Mouse (Mus musculus) 416B (cell line): ENCODE measurements at regions not wholly inside any gene's neighbourhood (a gene's known extent, or its start where the extent isn't known, plus 50 kb on each side); places are given as distances from the start of the nearest gene placed in this dataset.

ENCODE experiments used
- DNase-seq: peaks from one replicate; pipeline ENCODE4 v3.0.0; 2011; ENCODE audit warnings: low read depth

DNA sequence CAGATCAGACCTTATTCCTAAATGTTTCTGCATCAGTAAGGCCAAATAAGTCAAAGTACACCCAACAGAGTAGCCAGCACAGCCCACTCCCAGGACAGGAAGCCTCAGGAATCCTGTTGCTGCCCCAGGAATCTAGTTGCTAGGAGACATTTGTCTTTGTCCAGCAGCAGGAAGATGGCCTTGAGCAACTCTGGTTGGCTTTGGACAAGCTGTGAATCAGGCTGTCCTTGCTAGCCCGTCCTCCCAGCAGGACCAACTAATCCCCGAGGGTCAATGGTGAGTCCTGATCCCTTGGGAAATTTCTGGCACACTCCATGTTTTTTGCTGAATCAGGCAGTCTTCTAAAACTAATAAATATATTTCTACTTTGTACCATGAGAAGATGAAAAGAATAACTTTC, 317.1 kb downstream of the Mtx2 start:
- DNase-seq, result no peak

DNA sequence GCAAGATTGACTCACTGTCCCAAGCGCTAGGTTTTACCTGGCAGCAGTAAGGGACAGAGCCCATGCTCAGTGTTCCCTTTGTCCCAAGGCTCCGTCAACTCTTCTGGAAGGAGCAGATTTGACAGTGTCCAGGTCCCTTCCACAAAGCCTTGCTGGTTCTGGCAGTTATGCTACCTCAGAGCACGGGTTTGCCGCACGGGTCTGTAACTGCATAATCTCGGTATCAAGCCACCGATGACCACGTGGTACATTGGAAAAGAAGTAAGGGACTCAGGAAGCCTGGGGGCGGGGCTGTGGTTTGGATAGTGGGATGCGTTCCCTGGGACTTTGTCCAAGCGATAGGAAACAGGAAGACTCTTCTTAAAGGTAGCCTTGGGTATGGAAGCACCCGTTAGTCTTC, 319.3 kb downstream of the Mtx2 start:
- DNase-seq, result no peak

DNA sequence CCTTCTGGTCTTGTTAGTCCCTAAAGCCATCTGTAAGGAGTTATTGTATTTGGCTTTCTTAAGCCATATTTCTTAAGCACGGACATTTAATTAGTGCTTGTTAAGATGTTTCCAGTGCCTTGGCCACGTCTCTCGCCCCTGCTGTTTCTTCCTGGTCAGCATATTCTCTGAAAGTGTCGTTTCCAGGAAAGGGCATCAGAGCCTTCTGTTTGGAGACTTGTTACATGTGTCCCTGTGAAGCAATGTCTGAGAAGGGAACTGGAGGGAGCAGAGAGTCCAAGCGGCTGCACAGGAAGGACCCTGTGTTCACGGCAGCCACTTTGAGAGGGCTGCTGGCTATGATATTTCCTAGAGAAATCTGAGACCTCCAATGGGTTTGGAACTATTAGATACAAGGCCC, 320.7 kb downstream of the Mtx2 start:
- DNase-seq, result no peak

DNA sequence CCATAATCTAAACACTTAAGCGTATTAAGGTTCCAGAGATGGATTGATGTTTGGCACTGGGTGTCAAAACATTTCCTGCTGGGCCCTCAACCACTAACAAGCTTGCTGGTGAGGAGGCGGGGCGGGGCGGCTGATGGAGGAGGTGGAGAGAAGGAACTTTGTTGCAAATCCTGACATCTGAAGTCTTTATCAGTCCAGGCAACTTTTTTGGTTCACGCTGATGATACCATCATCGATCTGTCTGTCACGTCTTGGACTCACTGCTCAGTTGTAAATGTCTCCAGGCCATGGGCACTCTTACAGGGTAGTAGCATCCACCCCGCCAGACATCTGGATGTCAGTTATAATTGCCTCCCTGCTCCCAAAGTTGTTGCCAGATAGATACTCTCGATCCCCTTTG, 321.8 kb downstream of the Mtx2 start:
- DNase-seq, result no peak

DNA sequence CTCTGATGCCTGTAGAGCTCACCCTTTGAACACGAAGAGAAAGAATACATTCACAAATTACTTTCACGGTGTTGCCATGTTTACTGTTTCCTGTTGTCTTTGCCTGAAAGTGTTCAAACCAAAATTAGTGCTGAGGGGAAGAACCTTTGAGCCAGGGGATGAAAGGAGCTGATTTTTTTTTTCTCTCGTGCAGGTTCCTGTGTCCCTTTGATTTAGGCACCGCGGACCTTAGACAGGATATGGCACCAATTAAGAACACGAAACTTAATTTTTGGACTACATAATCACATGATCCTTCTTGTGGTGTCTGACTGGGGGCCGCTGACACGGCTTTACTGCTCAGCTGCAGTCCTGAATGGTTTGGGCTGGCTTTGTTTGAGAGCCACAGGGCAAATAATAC, 322.4 kb downstream of the Mtx2 start:
- DNase-seq, result no peak

DNA sequence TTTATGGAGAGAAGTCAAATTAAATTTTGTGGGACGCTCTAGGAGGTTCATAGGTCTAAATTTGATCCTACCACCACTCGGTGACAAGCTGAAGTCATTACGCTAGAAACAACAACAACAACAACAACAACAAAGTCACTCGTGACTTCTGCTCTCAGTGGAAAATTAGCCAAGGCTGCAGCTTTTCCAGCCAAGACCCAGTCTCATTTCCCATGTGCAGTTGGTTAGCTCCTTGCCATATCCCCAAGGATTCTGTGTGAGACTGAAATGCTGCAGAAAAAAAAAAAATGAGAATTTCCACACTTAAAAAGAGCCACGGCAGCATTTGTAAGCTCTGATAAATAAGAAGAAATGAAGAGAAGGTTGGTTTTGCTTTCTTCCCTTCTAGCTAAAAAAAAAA, 323.4 kb downstream of the Mtx2 start:
- DNase-seq, result no peak

DNA sequence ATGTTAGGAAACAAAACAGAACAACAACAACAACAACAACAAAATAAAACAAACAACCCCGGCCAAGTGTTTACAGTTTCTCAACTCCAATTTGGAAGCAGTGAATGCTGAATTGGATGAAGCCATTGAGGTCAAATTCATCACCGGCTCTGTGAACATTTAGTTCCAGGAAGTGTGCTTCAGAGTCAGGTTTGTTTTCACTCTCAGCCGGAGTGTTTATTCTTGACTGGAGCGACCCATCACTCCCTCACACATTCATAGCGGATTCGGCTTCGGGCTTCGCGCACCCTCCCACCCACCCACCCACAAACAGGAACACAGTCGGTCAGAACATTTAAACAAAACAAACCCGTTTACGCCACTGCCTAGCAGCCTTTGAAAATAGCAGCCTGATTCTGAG, 324.0 kb downstream of the Mtx2 start:
- DNase-seq, result no peak

DNA sequence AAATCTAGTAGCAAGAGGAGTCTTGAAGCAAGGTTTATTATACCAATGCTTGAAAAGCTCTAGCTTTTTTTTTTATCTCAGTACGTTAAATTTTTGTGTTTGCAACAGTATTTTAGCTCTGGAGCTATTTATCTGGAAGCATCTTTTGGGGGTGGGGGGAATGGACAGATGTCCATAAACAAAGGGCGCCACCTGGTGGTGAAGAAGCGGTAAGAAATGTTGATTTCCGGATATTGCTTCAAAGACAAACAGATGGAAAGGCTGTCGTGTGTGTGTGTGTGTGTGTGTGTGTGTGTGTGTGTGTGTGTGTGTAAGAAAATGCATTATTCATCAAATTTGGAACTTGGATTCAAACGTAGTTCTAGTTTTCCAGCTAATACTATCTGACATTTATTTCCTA, 325.4 kb downstream of the Mtx2 start:
- peak; percentile 63 for DNase-seq

DNA sequence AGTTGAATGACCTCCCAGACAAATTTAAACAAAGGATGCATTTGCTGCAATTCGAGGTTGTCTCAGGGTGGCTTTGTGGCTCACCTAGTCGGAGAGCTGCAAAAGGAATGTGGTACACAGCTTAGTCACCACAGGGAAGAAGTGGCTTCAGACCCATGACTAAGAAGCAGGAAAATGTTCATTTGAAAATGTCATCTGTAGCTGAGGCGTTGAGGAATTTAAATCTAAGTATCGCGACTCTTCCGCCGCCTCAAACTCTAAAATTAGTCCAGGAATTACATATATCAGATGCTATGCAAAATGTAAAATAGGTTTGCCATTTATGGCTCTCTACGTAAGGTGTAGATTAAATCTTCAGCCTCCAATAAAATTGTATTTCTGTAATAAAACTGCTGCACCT, 325.9 kb downstream of the Mtx2 start:
- no peak for DNase-seq

DNA sequence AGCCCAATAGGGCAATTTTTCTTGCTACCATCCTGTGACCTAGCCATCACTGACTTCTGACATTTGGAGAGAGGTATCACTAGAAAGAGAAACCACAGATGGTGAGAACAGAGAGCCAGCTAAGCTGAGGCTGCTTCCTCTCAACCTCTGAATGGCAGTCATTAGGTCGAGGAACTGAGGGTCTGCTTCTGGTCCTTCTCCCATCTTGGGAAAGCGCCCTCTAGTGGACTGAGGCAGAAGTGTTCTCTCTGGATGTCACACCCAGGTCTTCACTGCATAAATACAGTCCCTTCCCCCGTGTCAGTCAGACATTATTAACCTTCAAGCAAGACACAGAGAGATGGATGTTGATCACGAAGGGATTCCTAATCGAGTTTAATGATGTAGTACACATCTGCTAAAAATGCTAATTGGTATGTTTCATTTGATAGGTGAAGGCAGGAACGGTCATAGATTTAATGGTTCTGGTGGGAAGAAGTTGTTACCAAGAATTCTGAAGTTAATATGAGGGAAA, 326.9 kb downstream of the Mtx2 start:
- DNase-seq, result peak; percentile 41

DNA sequence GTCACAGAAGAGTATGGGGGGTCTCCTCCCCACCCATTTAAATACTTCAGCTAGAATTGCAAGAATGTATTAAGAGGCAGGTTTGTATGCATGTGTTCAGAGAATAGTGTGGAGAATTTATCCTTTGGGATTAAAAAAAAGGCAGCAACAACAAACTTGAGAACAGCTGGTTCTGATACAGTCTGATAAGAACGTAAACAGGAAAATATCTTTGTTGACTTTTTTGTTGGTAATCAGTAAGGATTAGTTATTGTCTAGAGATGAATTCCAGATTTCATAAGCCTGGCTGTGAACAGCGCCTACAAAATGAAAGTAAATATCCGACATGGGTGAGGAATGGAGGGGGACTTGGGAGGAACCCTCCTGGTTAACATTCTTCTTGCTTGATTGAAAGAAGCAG, 328.8 kb downstream of the Mtx2 start:
- no peak for DNase-seq

DNA sequence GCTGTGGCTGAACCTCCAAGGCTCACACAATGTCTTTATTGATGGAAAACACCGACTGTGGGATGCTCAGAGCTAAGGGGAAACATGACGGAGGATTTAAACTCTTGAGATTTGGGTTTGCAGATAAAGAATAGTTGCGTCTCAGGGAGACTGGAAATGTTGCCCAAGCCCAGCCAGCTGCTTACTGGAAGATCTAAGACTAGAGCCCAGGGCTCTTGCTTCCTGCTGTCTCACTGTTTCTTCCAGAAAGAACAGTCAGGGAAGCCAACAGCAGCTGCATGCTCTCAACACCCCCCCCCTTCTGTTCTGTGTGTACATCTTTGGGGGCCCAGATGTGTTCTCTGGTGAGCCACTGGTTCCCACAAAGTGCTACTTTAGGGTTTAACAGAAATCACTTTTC, 333.0 kb downstream of the Mtx2 start:
- no peak for DNase-seq

DNA sequence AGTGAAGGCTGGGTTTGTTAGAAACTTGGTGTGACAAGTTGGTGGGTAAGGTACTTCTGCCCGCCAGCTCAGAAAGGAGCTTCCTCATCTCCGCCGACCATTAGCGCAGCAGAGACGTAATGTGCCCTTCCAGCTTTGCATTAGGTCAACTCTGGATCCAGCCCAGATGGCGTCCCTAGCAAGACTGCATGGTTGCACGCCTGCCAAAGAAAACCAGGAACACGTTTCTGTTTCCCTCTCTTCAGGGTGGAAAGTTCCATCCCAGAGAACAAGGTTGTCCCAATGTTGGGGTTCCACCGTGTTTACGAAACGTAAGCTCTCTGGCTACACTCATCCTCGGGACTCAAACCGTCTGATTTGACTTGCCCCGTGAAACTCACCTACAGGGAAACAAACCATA, 335.5 kb downstream of the Mtx2 start:
- no peak for DNase-seq

DNA sequence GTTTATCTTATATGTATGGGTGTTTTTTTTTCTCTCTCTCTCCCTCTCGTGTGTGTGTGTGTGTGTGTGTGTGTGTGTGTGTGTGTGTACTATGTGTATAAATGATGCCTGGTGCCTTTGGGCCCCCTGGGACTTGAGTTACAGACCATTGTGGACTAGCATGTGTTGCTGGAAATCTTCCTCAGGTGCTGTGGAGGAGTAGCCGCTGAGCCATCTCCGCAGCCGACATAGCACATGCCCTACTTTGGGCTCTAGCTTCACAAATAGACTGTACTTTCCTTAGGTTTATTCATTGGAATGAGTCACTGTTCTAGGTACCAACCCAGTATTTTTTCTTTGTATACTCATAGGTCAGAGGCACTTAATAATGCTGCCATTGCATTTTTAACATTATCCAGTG, 339.4 kb downstream of the Mtx2 start:
- DNase-seq, result no peak

DNA sequence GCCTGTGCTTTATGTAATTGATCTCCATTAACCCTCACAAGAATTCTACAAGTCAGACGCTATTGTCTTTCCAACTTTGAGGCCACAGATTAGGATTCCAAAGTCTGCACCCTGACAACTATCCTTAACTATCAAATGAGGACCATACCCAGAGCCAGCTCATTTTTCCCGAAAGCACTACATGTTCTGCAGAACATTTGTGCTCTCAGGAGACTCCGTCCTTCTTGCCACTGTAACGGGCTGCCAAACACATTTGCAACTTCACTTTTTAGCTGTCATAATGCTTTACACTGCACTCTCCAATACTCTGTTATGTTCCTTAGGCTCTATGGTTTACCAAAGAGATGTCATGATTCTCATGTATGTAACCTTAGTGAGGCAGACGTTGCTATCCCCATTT, 350.7 kb downstream of the Mtx2 start:
- DNase-seq, result no peak

DNA sequence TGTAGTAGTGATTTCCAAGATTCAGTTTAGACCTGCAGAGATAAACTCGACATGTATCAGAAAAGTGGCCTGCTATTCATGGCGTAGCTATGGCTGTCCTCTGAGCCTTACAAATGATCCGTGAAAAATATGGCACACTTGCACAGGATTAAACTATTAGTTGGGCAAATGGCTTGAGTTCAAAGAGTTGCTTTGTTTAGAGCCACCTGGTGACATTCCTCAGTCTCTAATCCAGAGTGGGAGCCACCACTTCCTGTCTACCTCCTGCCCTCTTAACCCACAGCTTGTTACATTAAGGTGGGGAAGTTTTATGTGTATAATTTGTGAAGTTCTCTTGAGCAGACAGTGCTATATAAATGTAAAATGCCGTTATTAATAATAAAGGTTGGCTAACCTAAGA, 357.7 kb downstream of the Mtx2 start:
- DNase-seq, result no peak

DNA sequence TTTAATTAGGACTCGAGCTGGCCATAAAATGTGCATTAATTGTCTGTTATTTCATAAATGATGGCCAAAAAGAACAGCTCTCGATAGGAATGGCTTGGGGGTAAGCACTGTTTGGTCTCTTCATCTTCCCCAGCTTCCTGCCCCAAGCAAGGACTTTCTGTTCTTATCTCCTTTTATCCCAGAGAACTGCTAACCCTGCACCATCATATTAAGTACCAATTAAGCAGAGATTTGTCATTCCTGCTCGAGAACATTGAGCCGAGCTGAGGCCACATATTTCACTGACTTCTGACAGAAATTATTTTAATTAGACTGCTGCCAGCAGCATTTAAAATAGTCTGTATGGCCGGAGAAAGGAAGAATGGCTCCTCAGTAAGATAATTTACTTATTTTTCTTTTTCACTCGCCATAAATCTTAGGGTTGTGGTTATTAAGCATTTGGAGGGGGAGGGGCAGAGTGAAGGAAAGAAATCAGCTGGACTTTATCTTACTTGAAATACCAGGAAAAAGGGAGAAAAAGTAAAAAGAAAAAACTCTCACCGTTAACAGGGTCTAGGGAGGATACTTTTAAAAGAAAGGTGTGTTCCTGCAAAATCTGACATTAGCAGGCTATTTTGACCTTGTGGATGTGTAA, 377.1 kb downstream of the Mtx2 start:
- DNase-seq, result no peak

DNA sequence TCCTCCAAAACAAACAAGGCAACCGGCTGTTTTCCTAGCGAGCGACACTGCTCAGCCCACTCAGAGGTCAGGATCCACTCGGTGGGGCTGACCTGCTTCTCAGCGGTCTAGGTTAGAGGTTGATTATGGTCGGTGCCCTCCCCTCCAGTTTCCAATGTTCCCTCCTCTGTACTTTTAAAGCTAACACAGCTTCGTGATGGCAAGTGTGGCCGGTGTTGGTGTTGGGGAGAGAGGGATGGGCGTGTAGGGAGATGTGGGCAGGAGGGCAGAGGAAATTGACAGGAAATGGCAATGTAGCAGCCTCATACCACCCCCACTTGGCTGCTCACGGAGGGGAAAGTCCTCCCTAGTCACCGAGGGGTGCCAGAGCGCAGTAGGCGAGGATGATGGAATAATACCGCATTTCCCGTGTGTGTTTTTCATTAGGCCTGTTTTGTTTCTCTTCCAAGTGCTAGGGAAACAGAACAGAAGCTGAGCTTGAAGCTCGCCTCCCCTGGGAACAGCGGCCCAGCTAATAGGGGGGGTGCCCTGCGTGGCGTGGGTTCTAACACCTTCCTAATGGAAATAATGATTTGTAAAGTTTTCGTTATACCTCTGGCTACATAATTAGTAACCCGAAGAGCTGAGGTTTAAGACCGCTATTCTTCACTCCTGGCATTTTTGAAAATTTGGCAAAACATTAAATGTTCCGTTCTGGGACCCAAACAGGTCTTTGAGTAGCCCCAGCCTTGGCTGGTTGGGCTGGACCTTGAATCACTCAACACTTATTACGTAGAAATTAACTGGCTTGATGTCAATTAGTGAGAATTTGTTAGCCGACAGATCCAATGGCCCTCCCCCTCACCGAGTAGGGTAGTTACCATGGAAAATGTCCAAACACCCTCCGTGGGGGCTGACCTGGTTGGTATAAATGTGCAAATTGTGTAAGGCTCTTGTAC, 383.5 kb downstream of the Mtx2 start:
- no peak for DNase-seq

DNA sequence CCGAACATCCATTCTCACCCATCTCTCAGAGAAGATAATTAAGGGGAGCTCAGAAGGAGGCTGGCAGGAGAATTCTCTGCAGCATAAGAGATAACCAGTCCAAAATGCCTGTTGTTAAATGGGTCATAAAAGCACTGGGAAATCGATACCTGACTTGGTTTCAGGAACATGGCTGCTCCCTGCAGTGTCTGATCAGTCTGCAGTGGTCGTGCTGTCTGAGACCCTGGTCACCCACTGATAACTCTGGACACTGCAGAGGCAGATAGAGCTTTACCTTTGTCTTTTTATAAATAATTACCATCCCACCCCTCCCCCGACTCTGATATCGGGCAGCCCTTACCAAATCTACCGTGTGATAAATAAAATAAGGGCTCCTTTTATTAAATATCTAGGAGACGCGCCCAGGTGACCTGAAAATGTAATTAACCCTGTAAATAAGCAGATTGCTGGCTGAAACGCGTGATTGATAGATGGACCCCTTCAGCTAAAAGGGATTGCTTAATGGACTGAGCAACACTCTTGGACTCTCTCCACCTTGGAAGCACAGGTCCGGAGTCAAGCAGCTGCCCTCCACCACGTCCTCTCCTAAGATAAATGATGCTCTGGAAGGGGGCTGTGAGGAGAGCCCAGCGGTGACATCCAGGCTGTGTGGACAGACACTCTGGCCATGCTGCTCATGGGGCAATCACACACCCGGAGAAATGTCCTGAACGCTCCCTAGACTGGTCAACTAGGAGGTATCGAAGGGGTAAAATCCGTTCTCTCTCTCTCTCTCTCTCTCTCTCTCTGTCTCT, 384.4 kb downstream of the Mtx2 start:
- DNase-seq, result no peak

DNA sequence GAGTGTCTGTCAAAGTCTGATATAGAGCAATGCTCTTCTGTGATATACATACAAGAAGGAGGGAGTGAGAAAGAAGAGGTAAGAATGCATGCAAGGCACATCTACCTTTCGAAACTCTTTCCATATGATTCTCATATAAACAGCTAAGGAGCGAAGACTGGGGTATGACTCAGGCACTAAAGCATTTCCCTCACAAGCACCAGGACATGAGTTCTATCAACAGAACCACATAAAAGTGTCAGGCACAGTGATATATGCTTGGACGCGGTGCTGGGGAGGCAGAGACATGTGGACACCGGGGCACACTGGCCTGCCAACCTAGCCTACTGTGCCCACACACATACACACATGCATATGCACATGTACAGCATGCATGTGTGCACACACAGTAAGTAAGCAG, 391.3 kb downstream of the Mtx2 start:
- DNase-seq, result no peak

DNA sequence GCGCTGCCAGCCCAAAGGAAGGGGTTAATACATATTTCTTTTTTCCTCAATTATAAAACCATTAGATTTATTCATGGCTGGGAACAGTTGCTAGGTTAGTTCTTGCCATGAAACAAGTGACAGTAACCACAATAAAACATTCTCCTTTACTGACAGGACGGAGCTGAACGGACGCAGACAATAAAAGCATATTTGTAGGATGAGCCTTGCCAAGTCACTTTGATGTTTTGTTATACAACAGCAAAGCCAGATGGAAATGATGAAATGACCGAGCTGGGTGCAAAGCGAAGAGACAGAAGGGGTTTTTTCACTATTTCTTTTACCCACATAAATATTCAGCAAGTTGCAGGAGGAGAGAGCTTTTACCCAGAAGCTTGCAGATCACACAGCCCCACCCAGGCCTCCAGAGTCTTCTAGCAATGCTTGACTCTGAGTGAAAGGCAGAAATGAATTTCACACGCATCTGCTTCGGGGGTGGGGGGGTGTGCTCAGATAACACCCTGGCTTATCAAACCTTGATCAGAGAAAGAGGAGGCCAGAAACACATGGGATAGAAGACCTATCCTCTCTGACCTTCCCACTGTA, 395.3 kb downstream of the Mtx2 start:
- DNase-seq, result no peak

DNA sequence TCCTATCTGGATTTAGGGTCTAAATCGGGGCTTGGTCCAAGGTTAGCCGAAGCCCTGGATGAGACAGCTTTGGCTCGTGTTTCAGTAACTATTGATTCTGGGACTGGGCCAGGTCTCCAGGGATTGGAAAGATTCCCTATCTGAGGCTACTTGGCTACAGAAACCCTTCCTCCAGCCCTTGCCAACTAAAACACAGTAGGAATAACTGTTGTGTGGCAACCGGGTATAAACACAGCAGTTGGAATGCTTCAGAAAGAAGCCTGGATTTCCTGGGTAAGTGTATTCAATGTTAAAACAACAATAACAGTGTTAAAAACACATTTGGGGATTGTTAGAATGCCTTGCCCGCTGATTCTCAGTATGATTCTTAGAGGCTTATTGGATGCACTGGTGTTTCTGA, 398.8 kb downstream of the Mtx2 start:
- DNase-seq, result no peak
